Mouse (Mus musculus) kidney, adult 9 months (tissue): Measurements from ENCODE around the gene Snrnp25.

ENCODE experiments used
- DNase-seq: peaks from one replicate; pipeline ENCODE4 v3.0.0; 2022

The Snrnp25 gene

DNA sequence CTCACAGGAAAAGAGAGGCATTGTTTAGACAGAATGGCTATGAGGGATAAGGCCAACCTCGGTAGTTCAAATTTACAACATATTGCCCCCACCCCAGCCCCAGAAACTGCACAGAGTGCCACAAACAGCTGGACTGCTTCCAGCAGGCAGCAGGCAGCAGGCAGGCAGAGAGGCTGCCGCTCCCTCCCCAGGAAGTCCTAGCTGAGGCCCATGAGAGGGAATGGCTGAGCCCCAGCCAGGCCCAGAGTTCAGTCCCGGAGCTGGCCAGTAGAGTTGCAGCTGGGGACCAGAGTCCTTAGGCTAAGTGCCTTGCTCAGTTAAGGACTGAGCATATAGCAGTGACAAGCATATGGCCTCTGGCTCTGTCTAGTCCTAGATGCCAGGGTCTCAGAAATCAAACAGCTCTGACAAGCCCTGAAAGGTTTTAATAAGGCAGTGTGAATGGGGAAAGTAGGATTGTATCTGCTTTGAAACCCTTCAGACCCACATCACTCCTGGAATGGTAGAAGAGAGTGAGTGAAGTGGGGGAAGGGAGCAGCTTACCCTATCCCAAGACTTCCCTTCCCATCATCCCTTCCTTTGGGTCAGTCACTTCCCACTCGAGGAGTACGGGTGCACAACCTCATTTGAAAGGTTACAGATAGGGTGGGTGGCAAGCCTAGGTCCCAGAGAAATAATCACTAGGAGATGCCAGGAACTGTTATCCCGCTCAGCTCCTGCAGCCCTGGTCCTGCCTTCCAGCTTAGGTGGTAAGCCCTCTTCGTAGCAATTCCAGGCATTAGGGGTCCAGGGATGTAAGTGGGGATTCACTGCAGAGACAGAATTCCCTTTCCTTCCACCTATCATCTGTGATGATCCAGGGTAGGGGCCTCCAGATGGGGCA is 20.2 kb downstream of the Snrnp25 start:
- no peak for DNase-seq

DNA sequence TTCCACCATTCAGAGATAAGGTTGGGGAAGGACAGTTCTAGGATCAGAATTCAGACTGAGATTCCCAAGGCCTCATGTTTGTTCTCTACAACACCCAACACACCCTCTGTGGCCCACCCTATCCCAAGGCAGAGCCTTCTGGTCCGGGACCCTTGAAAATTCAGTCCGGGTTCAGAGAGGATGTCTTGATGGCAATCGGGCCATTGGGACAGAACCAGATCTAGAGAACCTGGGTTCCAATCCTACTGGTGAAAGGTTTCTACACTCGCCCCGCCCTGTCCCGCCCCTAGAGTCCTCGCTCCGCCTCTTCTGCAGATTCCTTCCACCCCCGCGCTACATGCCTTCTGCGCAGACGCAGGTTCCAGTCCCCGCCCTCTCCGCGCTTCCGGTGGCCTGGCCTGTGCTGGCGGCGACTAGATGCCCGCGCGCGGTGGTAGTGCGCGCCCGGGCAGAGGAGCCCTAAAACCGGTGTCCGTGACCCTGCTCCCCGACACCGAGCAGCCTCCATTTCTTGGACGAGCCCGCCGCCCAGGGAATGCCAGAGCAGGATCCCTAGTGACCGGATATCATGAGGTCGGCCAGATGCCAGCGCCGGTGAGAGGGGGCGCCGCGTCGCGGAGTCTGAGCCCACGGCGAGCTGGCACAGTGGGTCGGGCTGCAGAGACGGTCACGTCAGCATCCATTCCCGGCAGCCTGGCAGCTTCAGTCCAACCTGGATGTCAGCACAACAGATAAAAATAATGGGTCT is 21.1 kb downstream of the Snrnp25 start, which contains the start of gene Mpg:
Gene Mpg, plus strand, starts transcription at position 382 of the 748 bp plus-strand sequence.
- peak; percentile 91 for DNase-seq

DNA sequence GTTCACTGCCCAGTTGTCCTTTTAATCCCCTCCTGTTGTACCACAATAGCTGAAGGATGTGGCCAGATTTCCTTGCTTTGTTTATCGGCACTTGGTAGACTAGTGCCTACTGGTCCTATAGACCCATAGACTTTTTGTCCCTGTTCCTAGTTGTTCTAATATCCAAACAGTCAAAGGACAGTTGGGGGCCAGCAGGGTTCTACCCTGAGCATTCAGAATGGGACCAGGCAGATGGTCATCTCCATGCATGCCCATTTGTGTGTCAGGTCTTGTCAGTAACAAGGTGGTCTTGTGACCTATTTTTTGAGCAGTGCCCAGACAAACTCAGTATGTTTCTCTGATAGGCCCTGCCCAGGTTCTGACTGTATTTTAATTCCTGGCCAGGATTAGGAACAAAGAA is 21.8 kb downstream of the Snrnp25 start:
- no peak for DNase-seq

DNA sequence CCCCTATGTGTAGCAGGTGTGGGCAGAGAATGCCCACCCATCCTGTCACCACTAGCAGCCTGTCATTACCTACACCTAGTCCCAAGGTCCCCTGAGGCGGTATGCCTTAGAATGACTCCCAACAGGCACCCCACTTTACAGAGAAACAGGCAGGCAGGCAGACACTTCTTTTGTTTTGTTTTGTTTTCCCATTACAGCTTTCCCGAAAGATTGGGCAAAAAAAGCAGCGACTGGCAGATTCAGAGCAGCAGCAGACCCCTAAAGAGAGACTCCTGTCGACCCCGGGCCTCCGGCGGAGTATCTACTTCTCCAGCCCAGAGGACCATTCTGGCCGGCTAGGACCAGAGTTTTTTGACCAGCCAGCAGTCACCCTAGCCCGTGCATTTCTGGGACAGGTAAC is 22.3 kb downstream of the Snrnp25 start:
- no peak for DNase-seq

DNA sequence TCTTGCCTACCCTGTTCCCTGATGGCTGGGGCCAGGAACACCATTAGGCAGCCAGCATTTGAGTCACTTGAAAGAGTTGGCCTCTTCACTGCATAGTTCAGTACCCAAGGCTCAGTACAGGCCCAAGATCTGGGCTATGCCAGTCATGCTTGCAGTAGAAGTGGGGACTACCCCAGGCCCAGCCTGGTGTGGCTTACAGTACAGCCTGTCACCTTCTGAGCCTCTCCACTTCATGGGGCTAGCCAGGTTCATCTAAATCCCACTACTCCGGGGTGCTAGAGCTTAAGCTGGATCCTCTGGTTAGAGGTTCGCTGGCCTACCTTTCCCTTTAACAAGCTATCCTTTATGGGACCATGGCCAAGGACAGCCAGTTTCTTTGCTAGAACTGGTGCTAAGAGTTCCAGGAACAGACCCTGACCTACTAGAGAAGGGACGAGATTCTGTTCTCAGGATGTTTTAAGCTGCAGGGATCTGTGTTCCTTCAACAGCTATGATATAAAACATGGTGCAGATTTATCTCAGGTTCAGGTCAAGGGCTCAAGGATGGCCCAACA is 23.2 kb downstream of the Snrnp25 start:
- DNase-seq = no peak

DNA sequence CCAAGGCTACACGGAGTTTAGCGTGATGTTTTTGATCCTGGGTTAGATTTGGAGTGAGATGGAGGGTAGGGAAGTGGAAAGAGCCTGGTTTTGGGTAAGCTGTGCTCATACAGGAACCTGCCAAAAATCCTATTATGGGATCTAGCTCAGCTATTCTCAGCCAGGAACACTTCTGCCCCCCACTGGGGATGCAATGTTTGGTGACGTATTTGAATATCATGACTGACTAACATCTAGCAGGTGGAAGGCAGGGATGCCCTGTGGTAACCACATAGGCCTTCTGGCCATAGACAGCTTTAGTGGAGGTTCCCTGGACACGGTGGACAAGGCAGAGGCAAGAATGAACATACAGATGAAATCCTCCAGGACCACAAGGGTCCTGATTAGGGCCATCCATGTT is 25.0 kb downstream of the Snrnp25 start:
- no peak for DNase-seq

DNA sequence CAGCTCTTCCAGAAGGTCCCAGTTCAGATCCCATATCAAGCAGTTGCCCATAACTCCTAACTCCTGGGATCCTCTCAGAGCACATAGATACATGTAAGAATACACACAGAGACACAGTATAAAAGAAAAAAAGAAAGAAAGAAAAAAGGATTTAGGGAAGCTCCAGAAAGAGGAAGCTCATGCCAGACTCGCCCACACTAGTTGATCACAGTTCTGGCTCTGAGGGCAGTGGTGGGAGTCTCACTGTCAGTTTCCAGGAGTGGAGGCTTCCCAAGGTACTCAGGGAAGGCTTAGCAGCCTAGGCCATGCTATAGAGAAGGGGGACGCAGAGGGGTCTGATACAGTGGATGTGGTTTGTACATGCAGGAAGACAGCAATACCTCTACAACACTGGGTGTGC is 25.9 kb downstream of the Snrnp25 start:
- DNase-seq = no peak

DNA sequence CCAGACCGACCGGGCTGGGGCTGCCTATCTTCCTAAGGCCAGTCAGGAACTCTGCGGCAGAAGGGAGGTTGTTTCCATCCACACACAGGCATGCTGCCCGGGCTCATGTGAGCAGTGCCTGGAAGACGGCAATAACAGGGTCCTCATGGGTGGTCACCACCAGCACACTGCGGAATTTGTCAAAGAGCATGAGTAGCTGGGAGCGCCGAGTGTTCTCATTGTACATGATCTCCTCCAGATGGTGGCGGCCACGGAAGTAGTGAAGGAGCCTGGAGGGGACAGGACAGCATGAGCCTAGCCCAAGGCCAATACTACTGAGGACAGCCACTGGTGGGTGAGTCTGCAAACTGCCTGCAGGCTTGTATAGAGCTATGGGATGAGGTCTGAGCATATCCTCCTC is 27.6 kb downstream of the Snrnp25 start:
- DNase-seq = no peak

DNA sequence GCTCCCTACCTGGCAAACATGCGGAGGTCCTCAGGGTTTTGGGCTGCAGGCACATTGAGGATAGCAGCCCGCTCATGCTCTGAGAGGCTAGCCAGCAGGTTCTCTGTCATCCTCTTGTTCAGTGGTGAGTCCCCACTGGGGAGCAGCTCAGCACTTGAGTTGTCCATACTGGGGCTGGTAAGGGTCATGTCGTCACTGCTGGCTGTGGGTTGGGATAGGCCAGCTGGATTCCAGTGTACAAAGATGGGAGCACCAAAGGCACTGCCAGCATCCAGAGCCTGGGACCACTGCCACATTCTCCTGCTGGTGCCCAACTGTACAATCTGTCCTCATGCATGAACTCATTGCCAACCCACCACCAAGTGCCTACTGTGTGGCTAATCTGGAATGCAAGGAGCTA is 28.7 kb downstream of the Snrnp25 start:
- DNase-seq = no peak

DNA sequence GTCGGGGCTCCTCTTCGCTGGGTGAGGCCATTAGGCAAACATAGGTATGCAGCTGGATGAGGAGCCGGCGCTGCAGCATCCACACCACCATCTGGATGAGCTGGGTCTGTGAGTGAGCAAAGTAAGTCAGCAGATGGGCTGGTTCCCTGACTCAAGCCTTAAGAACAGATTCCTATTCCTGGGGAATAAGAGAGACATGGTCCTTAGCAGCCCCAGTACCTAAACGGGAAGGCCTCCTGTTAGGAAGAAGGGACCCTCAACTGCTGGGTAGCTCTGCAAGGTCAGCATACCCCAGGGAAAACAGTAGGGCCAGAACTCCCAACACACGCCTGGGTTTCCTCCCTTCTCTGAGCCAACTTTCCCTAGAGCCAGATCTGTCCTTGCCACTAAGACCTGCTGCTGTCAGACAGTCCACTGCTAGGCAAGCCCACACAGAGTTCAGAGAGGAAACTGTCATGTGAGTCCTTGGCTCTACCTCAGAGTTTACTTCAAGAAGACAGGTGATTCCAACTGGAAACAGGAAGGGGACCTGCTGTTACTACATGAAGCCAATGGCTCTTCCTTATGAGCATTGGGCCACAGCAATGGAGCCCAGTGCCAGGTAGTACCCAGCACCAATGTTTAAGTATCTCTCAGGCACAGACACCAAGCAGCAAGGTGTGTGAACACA is 29.7 kb downstream of the Snrnp25 start:
- peak; percentile 57 for DNase-seq

DNA sequence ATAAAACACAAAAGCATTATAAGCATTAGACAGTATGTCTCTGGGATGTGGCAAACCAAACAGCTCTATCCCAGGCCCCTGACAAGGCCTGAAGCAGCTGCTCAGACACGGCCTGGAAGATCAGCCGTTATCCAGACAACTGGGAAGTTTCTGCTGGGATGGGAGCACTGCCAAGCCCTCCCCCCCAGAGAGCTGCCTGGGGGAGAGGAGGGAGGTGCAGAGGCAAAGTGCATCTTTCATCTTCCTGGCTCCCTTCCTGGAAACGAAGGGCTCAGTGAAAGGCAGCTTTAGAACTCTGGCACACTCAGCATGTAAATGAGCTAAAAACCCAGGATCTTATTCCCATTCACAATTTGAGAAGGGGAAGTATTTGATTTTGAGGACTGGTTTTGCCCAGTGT is 30.4 kb downstream of the Snrnp25 start:
- peak; percentile 91 for DNase-seq

DNA sequence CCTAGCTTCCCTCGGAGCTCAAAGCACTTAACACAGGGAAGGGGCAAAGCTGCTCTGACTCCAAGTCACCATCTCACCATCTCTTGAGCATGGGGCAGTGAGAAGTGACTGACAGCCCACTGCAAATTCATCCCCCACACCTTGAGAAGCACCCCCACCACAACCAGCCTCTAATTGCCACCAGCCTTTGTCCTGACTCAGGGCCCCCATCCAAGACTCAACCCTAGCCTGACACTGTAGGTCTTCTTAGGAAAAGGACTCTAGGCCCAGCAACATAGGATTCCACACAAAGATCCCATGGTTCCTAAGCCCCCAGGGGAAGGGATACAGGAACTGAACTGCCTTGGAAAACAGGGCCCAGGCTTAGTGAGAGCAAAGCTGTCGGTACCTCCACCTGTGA is 30.9 kb downstream of the Snrnp25 start:
- no peak for DNase-seq

DNA sequence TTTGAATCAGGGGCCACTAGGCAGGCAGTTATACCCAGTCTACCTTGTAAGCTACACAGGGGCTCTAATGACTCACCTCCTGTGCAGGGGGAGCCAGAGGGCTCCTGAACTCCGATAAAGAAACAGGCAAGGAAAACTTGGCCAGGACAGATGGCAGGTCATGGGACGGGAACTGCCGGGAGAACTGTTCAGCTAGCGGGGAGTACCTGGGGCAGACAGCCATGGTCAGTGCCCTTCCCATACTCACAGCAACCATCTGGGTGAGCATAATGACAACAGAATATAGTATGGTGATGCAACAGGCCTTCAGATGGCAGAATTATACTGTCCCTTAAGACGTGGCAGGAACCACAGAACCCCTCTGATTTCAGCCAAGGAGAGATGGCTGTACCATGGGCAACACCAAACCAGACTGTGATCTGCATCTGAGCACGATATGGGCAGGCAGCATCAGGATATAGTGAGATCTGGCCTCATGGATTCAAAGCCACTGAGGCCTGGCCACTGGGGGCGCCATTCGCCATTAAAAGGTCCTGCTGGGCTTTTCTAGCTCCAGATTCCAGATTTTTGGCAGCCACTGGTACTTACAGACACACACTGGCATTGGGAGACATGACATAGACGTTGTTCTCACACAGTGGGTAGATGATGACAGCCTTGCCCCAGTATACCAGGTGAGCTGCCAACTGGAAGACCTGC is 31.6 kb downstream of the Snrnp25 start:
- DNase-seq = peak; percentile 66

DNA sequence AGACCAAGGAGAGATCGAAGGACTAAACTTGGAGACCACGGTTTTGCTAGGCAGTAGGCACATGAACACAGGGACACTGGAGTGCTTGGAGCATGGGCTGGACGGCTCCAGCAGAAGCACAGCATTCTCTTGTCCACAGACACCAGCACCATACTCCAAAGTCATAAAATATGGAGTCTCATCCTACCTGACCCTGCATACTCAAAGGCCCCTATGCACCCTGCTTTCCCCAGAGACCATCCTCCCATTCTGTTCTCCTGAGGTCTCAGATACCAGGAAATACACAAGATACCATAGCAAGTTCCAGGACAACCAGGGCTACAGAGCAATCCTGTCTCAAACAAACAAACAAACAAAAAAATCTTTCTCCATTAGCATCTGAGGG is 32.2 kb downstream of the Snrnp25 start:
- no peak for DNase-seq

DNA sequence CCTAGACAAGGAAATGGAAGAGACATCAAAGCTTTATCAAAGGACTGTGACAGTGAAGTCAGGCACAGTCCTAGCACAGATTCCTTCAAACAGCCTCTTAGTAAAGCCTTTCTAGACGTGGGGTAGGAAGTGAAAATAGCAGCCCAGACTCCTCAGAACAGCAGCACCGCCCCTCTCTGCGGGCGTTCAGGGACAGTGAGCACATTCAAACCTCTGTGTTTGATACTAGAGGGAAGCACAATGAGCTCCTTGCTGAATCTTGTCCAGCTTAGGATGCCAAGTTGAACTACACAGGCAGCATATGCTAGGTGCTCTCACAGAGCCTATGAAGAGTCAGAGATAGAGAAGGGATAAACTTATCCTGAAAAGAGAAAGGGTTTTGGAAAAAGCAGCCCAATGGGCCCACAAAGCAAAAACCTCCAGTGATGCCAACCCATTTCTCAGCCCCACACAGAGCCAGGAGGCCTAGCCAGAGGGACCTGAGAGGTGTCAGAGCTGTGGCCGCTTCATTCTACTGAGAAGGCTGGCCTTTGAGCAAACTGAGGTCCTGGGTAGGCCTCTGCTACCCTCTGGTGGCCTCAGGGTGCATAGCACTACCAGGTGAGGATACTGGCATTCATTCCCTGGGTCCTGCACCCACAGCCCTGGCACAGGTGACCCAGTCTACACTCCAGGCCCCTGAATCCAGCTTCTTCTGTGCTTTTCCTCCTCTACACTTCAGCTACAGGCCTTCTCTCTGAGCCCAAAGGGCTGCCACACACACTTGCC is 33.1 kb downstream of the Snrnp25 start:
- peak; percentile 86 for DNase-seq

DNA sequence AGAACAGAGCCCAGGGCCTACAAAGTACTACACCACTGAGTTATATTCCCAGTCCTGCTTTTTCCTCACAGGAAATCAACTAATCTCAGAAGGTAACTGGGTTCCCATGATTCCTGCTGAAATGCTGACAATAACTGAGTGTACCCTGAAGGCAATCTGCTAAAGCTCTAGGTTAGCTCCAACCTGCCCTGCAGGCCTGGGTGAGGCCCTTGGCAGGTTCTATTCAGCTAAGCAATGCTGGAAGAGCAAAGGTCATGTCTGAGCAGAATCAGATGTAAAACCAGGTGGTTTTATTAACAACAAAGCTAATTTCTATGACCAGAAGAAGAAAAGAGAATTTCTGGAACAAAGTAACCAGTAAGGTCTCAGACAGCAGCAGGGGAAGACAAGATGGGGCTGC is 36.2 kb downstream of the Snrnp25 start:
- peak; percentile 56 for DNase-seq

DNA sequence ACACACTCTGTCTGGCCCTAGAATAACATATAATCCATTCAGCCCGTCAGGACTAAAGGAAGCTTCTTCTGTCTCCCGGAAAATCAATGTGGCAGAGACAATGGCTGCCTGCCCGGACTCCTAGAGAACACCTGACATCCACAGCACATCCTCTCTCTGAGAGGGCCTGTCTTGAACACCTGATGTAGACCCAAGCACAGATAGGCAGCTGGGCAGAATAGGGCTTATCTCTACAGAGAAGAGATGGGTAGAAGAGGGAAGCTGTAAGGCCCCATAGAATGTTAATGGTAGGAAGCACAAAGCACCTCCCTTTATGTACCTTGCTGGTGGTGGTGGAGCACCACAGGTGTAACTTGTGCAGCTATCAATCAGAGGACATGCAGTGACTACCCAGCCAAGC is 37.0 kb downstream of the Snrnp25 start:
- DNase-seq = no peak

DNA sequence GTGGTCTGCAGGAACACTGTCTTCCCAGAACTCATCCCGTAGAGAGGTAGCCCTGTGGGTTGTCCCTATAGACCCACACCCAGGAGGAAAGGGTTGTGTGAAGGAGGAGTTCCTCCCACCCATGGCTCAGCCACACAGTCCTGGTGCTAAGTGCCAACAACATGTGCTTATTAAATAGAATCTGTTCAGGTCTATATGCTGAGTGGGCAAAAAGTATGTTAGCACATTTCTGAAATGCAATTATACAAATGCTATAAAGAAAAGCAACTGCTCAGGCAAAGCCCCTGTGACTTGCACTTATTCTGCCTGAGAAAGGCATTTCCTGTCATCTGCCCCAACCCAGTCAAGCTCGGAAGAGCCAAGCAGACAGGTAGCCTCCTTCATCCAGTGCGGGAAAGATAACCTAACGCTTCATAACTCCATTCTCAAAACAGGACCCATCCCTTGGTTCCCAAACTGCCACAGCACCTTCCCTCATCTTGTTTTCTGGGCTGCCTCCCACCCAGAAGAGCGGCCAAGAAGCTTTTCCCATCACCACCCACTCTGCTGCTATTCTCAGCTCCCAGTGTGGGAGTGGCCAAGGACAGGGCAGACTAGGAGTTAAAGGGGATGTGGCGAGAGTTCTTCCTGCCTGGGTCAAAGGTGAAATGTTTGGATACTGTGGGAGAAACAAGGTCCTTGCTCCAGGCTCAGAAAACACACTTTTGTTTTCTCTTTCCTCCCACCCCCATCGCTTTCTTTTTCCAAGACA is 38.2 kb downstream of the Snrnp25 start:
- peak; percentile 39 for DNase-seq

DNA sequence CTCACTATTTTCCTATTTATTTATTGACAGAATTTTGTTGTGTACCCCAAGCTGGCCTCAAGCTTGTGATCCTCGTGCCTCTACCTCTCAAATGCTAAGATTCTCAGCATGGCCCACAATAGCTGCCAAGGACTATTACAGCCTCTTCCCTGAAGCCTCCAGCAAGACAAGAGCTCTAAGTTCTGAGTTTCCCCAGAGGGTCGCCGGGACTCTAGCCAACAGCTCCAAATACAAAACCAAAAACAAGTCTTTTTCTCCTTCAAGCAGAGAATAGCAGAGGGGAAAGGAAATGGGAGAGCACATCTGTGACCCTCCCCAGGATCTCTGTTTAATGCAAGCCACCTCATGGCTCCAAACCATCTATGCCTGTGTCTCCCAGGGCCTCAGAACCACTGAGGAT is 38.8 kb downstream of the Snrnp25 start:
- DNase-seq = no peak

DNA sequence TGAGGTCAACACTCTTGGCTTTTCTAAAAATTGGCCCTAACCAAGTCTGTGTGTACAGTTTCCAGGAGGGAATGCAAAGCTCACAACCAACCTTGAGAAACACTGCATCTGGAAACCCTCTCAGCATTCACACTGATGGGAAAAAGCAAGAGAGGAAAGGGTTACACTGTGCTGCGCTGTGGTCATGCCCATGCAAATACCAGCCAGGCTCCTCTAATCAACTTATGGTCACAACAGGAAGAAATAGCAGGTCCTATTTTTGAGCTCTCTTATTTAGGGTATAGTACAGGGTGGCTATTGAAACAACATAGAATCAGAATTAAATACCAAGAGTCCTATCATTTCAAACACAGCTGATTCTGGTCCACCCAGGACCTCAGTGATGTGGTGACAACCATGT is 39.4 kb downstream of the Snrnp25 start:
- DNase-seq = no peak

DNA sequence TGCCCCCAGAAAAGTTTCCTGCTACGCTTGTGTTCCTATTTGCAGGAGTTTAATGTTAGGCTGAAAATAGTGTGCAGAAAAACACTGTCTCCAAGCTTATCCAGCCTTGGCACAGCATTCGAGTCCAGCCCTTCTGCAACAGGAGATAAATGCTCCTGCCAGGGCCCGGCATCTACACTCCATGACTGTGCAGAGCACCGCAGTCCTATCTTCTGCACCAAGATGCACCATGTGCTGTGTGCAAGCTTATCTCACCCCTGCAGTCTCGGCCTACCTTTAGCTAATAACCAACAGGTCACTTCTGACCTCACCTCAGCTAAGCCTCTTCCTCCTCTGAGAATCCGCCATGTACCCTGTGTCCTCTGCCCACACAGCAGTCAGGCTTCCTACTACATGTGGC is 40.4 kb downstream of the Snrnp25 start:
- DNase-seq = no peak
